ENCODE assay signal across 17 mouse cellular contexts in the genomic region with DNA sequence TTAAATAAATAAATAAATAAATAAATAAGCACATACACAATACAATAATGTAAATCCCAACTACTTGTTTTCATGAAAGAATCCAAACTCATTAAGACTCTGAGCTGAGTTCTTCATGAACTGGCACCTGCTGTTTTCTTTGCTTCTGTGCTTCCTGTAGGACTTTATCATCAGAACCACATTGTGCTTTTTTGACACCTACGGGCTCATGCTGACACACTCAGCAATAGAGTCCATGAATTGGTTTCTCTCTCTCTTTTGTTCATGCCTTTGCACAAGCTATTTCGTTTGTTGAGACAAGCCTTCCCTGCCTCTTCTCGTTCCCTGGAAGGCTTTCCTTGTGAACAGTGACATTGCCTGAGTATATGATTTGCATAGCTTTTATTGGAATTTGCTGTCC.
"Had no signal": no experiment of that assay in that cellular context is flagged by ENCODE, and none has a peak within 500 bp of the region (broad histone marks: within the 10 kb centered on the region; RNA-seq: fewer than 3 reads in every experiment).

No protein-coding gene starts in this region.

- H3K4me2 ChIP-seq: neural tube, embryonic 12.5 days; neural tube, embryonic 13.5 days; neural tube, embryonic 15.5 days; stomach, embryonic 15.5 days had no signal

- H3K36me3 ChIP-seq: neural tube, embryonic 12.5 days; neural tube, embryonic 13.5 days; neural tube, embryonic 15.5 days; stomach, embryonic 15.5 days had no signal

- H3K4me3 ChIP-seq: neural tube, embryonic 12.5 days; neural tube, embryonic 13.5 days; neural tube, embryonic 15.5 days; stomach, embryonic 15.5 days had no signal

- H3K9ac ChIP-seq: neural tube, embryonic 12.5 days; neural tube, embryonic 13.5 days; neural tube, embryonic 15.5 days; stomach, embryonic 15.5 days had no signal

- H3K9me3 ChIP-seq: neural tube, embryonic 12.5 days; neural tube, embryonic 13.5 days; neural tube, embryonic 15.5 days; stomach, embryonic 15.5 days had no signal

- H3K27me3 ChIP-seq: neural tube, embryonic 12.5 days; neural tube, embryonic 13.5 days; neural tube, embryonic 15.5 days; stomach, embryonic 15.5 days had no signal

- H3K4me1 ChIP-seq: neural tube, embryonic 12.5 days; stomach, embryonic 15.5 days had no signal

- DNase-seq: retina, postnatal 1 day; right cerebral cortex, adult 18-20 months; right cerebral cortex, postnatal 14 days; right cerebral cortex, postnatal 25 days; right cerebral cortex, postnatal 4 days; spleen, adult 18-20 months; thymus, adult 18-20 months; thymus, adult 2 months; thymus, postnatal 14 days; thymus, postnatal 25 days; thymus, postnatal 36 days; thymus, postnatal 4 days had no signal

- H3K27ac ChIP-seq: neural tube, embryonic 12.5 days; neural tube, embryonic 13.5 days; neural tube, embryonic 15.5 days; stomach, embryonic 15.5 days; stomach, postnatal 0 days had no signal
